Mouse (Mus musculus): ENCODE results near the gene Map4. TPM values are rescaled to one million over a fixed set of nuclear protein-coding genes. Genes with fewer than 3 reads are reported as not detected.

Map4 gene
- polyA plus RNA-seq, 1 experiment from 2014 or later = 159 TPM

GRCm38 (mm10) chr9:109939401-109939800 is 8.1 kb downstream of the Map4 start:
- H3K4me1 ChIP-seq (ENCODE audit: control insufficient read depth, insufficient read depth, low read length) = no peaks in the 10 kb centered on the region
- no peak for ATAC-seq (ENCODE audit: low FRiP score, low TSS enrichment)
- H3K36me3 ChIP-seq (ENCODE audit: control insufficient read depth, insufficient read depth, low read length) = no peaks in the 10 kb centered on the region
- no peaks in the 10 kb centered on the region for H3K27me3 ChIP-seq (ENCODE audit: control insufficient read depth, insufficient read depth, low read length)
- H3K4me2 ChIP-seq (ENCODE audit: low read length) = no peak overlapping the region
- WGBS = 95% methylated on average over 3 of the region's 3 CpGs
- H3K4me3 ChIP-seq (replicated peaks; ENCODE audit: low read depth, low read length) = no peak overlapping the region
- no peak for DNase-seq
- H3K9ac ChIP-seq (replicated peaks; ENCODE audit: low read length) = no peak overlapping the region
- H3K27ac ChIP-seq (replicated peaks; ENCODE audit: low read depth, low read length) = no peak overlapping the region
- no peaks in the 10 kb centered on the region for H3K9me3 ChIP-seq (ENCODE audit: control insufficient read depth, low read length)

GRCm38 (mm10) chr9:109942796-109943195 is 11.5 kb downstream of the Map4 start:
- no peak for DNase-seq
- Histone ChIP-seq H3K4me3 (replicated peaks; ENCODE audit: low read depth, low read length) (no peak overlapping the region), H3K27me3 (ENCODE audit: control insufficient read depth, insufficient read depth, low read length) (no peaks in the 10 kb centered on the region), H3K36me3 (ENCODE audit: control insufficient read depth, insufficient read depth, low read length) (no peaks in the 10 kb centered on the region), H3K9ac (replicated peaks; ENCODE audit: low read length) (no peak overlapping the region), H3K27ac (replicated peaks; ENCODE audit: low read depth, low read length) (no peak overlapping the region), H3K4me1 (ENCODE audit: control insufficient read depth, insufficient read depth, low read length) (no peaks in the 10 kb centered on the region), H3K4me2 (ENCODE audit: low read length) (no peak overlapping the region), H3K9me3 (ENCODE audit: control insufficient read depth, low read length) (no peaks in the 10 kb centered on the region)
- WGBS = 62% methylated on average over 4 of the region's 4 CpGs
- ATAC-seq (ENCODE audit: low FRiP score, low TSS enrichment) = no peak

- Histone ChIP-seq H3K4me2 (ENCODE audit: low read length) (no peak overlapping the region), H3K4me3 (replicated peaks; ENCODE audit: low read depth, low read length) (no peak overlapping the region), H3K27ac (replicated peaks; ENCODE audit: low read depth, low read length) (no peak overlapping the region), H3K4me1 (ENCODE audit: control insufficient read depth, insufficient read depth, low read length) (no peaks in the 10 kb centered on the region), H3K9me3 (ENCODE audit: control insufficient read depth, low read length) (no peaks in the 10 kb centered on the region), H3K9ac (replicated peaks; ENCODE audit: low read length) (no peak overlapping the region), H3K36me3 (ENCODE audit: control insufficient read depth, insufficient read depth, low read length) (no peaks in the 10 kb centered on the region), H3K27me3 (ENCODE audit: control insufficient read depth, insufficient read depth, low read length) (no peaks in the 10 kb centered on the region)
- DNase-seq = no peak
- no peak for ATAC-seq (ENCODE audit: low FRiP score, low TSS enrichment)
- WGBS = 88% methylated on average over 2 of the region's 2 CpGs
Measured at GRCm38 (mm10) chr9:109944712-109945111, 13.5 kb downstream of the Map4 start.

- H3K4me2 ChIP-seq (ENCODE audit: low read length) = no peak overlapping the region
- no peak for DNase-seq
- H3K9me3 ChIP-seq (ENCODE audit: control insufficient read depth, low read length) = no peaks in the 10 kb centered on the region
- no peaks in the 10 kb centered on the region for H3K27me3 ChIP-seq (ENCODE audit: control insufficient read depth, insufficient read depth, low read length)
- H3K9ac ChIP-seq (replicated peaks; ENCODE audit: low read length) = no peak overlapping the region
- no peak overlapping the region for H3K27ac ChIP-seq (replicated peaks; ENCODE audit: low read depth, low read length)
- H3K36me3 ChIP-seq (ENCODE audit: control insufficient read depth, insufficient read depth, low read length) = no peaks in the 10 kb centered on the region
- no peak for ATAC-seq (ENCODE audit: low FRiP score, low TSS enrichment)
- H3K4me1 ChIP-seq (ENCODE audit: control insufficient read depth, insufficient read depth, low read length) = no peaks in the 10 kb centered on the region
- H3K4me3 ChIP-seq (replicated peaks; ENCODE audit: low read depth, low read length) = no peak overlapping the region
Measured at GRCm38 (mm10) chr9:109948546-109948945, 17.3 kb downstream of the Map4 start.

GRCm38 (mm10) chr9:109949801-109950200 is 18.5 kb downstream of the Map4 start:
- ATAC-seq (ENCODE audit: low FRiP score, low TSS enrichment) (no peak), DNase-seq (no peak)
- Histone ChIP-seq H3K4me1 (ENCODE audit: control insufficient read depth, insufficient read depth, low read length) (no peaks in the 10 kb centered on the region), H3K4me2 (ENCODE audit: low read length) (no peak overlapping the region), H3K27me3 (ENCODE audit: control insufficient read depth, insufficient read depth, low read length) (no peaks in the 10 kb centered on the region), H3K36me3 (ENCODE audit: control insufficient read depth, insufficient read depth, low read length) (no peaks in the 10 kb centered on the region), H3K27ac (replicated peaks; ENCODE audit: low read depth, low read length) (no peak overlapping the region), H3K9me3 (ENCODE audit: control insufficient read depth, low read length) (no peaks in the 10 kb centered on the region), H3K4me3 (replicated peaks; ENCODE audit: low read depth, low read length) (no peak overlapping the region), H3K9ac (replicated peaks; ENCODE audit: low read length) (no peak overlapping the region)
- WGBS = 92% methylated on average over 4 of the region's 4 CpGs

- no peaks in the 10 kb centered on the region for H3K36me3 ChIP-seq (ENCODE audit: control insufficient read depth, insufficient read depth, low read length)
- H3K4me2 ChIP-seq (ENCODE audit: low read length) = no peak overlapping the region
- no peaks in the 10 kb centered on the region for H3K27me3 ChIP-seq (ENCODE audit: control insufficient read depth, insufficient read depth, low read length)
- no peak overlapping the region for H3K27ac ChIP-seq (replicated peaks; ENCODE audit: low read depth, low read length)
- DNase-seq = no peak
- no peak for ATAC-seq (ENCODE audit: low FRiP score, low TSS enrichment)
- H3K9ac ChIP-seq (replicated peaks; ENCODE audit: low read length) = no peak overlapping the region
- WGBS = 94% methylated on average over 8 of the region's 8 CpGs
- H3K4me3 ChIP-seq (replicated peaks; ENCODE audit: low read depth, low read length) = no peak overlapping the region
- H3K9me3 ChIP-seq (ENCODE audit: control insufficient read depth, low read length) = no peaks in the 10 kb centered on the region
- no peaks in the 10 kb centered on the region for H3K4me1 ChIP-seq (ENCODE audit: control insufficient read depth, insufficient read depth, low read length)
Measured at GRCm38 (mm10) chr9:109953538-109953937, 22.3 kb downstream of the Map4 start.

GRCm38 (mm10) chr9:109954631-109955030 is 23.4 kb downstream of the Map4 start:
- Histone ChIP-seq H3K9ac (replicated peaks; ENCODE audit: low read length) (no peak overlapping the region), H3K27ac (replicated peaks; ENCODE audit: low read depth, low read length) (no peak overlapping the region), H3K36me3 (ENCODE audit: control insufficient read depth, insufficient read depth, low read length) (no peaks in the 10 kb centered on the region), H3K9me3 (ENCODE audit: control insufficient read depth, low read length) (no peaks in the 10 kb centered on the region), H3K27me3 (ENCODE audit: control insufficient read depth, insufficient read depth, low read length) (no peaks in the 10 kb centered on the region), H3K4me1 (ENCODE audit: control insufficient read depth, insufficient read depth, low read length) (no peaks in the 10 kb centered on the region), H3K4me2 (ENCODE audit: low read length) (no peak overlapping the region), H3K4me3 (replicated peaks; ENCODE audit: low read depth, low read length) (no peak overlapping the region)
- DNase-seq (no peak), ATAC-seq (ENCODE audit: low FRiP score, low TSS enrichment) (no peak)

- no peak overlapping the region for H3K4me2 ChIP-seq (ENCODE audit: low read length)
- no peaks in the 10 kb centered on the region for H3K9me3 ChIP-seq (ENCODE audit: control insufficient read depth, low read length)
- 62% methylated on average over 5 of the region's 5 CpGs for WGBS
- DNase-seq (no peak), ATAC-seq (ENCODE audit: low FRiP score, low TSS enrichment) (no peak)
- H3K27me3 ChIP-seq (ENCODE audit: control insufficient read depth, insufficient read depth, low read length) = no peaks in the 10 kb centered on the region
- H3K36me3 ChIP-seq (ENCODE audit: control insufficient read depth, insufficient read depth, low read length) = no peaks in the 10 kb centered on the region
- no peak overlapping the region for H3K27ac ChIP-seq (replicated peaks; ENCODE audit: low read depth, low read length)
- H3K4me3 ChIP-seq (replicated peaks; ENCODE audit: low read depth, low read length) = no peak overlapping the region
- no peak overlapping the region for H3K9ac ChIP-seq (replicated peaks; ENCODE audit: low read length)
- no peaks in the 10 kb centered on the region for H3K4me1 ChIP-seq (ENCODE audit: control insufficient read depth, insufficient read depth, low read length)
Measured at GRCm38 (mm10) chr9:109959456-109960150, 28.3 kb downstream of the Map4 start.

GRCm38 (mm10) chr9:109960593-109960992 is 29.3 kb downstream of the Map4 start:
- Histone ChIP-seq H3K9ac (replicated peaks; ENCODE audit: low read length) (no peak overlapping the region), H3K27ac (replicated peaks; ENCODE audit: low read depth, low read length) (no peak overlapping the region), H3K9me3 (ENCODE audit: control insufficient read depth, low read length) (no peaks in the 10 kb centered on the region), H3K4me2 (ENCODE audit: low read length) (no peak overlapping the region), H3K4me1 (ENCODE audit: control insufficient read depth, insufficient read depth, low read length) (no peaks in the 10 kb centered on the region), H3K36me3 (ENCODE audit: control insufficient read depth, insufficient read depth, low read length) (no peaks in the 10 kb centered on the region), H3K27me3 (ENCODE audit: control insufficient read depth, insufficient read depth, low read length) (no peaks in the 10 kb centered on the region), H3K4me3 (replicated peaks; ENCODE audit: low read depth, low read length) (no peak overlapping the region)
- ATAC-seq (ENCODE audit: low FRiP score, low TSS enrichment) = no peak
- WGBS = 92% methylated on average over 4 of the region's 4 CpGs
- DNase-seq = no peak

Measured in midbrain, embryonic 14.5 days (tissue).